Mouse (Mus musculus): ENCODE data around the gene Ccl5.

- TF ChIP-seq CTCF (IDR thresholded peaks at IDR 0.05; ENCODE audit: extremely low read depth, insufficient read length, insufficient replicate concordance, low read depth, low read length) (no peak), POLR2A (IDR thresholded peaks at IDR 0.05; ENCODE audit: low read depth, low read length) (no peak)
Measured at GRCm38 (mm10) chr11:83529024-83529423, 1.3 kb downstream of the Ccl5 start.
